Comparison of ENCODE assay signal across 8 mouse cellular contexts in the genomic region with DNA sequence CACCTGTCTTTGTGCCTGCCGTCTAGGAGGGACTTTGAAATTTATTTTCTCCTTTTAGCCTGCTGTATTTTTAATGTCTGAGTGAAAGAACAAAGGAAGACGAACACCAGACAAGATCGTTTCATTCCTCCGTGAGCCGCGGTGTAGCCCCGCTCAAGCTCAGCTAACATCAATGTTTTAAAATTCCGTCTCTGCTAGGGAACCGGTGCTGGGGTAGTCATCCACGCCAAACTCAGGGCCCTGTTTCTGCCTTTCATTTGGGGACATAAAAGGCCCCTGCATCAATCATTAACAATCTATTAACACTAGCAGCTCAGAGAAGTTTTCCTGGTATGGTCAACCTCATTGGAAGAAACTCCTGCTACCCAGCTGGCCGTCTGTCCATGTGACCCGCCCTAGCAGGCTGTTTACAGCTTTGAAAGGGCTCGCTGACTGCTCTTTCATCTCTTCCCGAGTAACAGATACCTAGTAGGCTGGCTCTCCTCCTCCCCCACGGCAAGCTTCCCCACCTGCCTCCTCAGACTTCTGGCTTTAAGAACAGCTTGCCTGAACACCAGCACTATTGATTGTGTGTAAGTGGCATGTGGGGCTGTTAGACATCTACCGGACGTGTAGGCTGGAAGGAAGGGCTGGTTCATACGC.
A peak's percentile ranks its signal among the peaks of the same experiment; 100 is the strongest.
DNase-seq lines count a peak whose midpoint lies in the region; ATAC-seq and TF ChIP-seq lines count a peak whose summit lies in the region.

No protein-coding gene starts in this region.

- H3K9ac ChIP-seq in intestine, embryonic 14.5 days (ENCODE audit: low read length): no peak overlapping the region
- H3K9ac ChIP-seq in liver, postnatal 0 days (replicated peaks): no peak overlapping the region

- 4% methylated on average over 18 of the region's 18 CpGs for WGBS in intestine, embryonic 14.5 days
- WGBS in liver, postnatal 0 days (ENCODE audit: insufficient replicate concordance): 12% methylated on average over 18 of the region's 18 CpGs

- H3K4me2 ChIP-seq in intestine, embryonic 14.5 days (ENCODE audit: low read length): peak overlapping the region; percentile 39
- 0 out of 2 replicates have a peak overlapping the region, but pooled peaks have one; percentile 26 for H3K4me2 ChIP-seq in liver, postnatal 0 days (ENCODE audit: low read depth, low read length)

- H3K27me3 ChIP-seq in intestine, embryonic 14.5 days (replicated peaks; ENCODE audit: control insufficient read depth, insufficient read depth, low read length): no peaks in the 10 kb centered on the region
- H3K27me3 ChIP-seq in liver, postnatal 0 days (ENCODE audit: insufficient read depth, low read length): no peaks in the 10 kb centered on the region

- 0 out of 2 replicates have a peak, but pooled peaks cover 4% of the 10 kb centered on the region for H3K4me1 ChIP-seq in intestine, embryonic 14.5 days (replicated peaks; ENCODE audit: control insufficient read depth, insufficient read depth, low read length)
- H3K4me1 ChIP-seq in liver, postnatal 0 days (ENCODE audit: insufficient read depth): no peaks in the 10 kb centered on the region

- no peaks in the 10 kb centered on the region for H3K36me3 ChIP-seq in intestine, embryonic 14.5 days (ENCODE audit: control insufficient read depth, insufficient read depth, low read length)
- no peaks in the 10 kb centered on the region for H3K36me3 ChIP-seq in liver, postnatal 0 days (replicated peaks; ENCODE audit: insufficient read depth, low read length)

- no peaks in the 10 kb centered on the region for H3K9me3 ChIP-seq in intestine, embryonic 14.5 days (ENCODE audit: control insufficient read depth, low read length)
- no peaks in the 10 kb centered on the region for H3K9me3 ChIP-seq in liver, postnatal 0 days (ENCODE audit: low read length)

- DNase-seq in heart, adult 11 months: peak; percentile 67
- DNase-seq in heart, postnatal 10 days: no peak
- peak; percentile 70 for DNase-seq in embryo, embryonic 10.5 days (ENCODE audit: low spot score)
- peak; percentile 57 for DNase-seq in intestine, embryonic 14.5 days (ENCODE audit: low spot score)
- DNase-seq in liver, postnatal 0 days: no peak
- no peak for DNase-seq in gastrocnemius, adult 8-10 months (ENCODE audit: low spot score in 2 of 2)
- DNase-seq in urinary bladder, postnatal 36 days (ENCODE audit: low spot score in 2 of 2): no peak

- TF ChIP-seq EP300 in liver, postnatal 0 days (IDR thresholded peaks at IDR 0.05; ENCODE audit: low read depth): no peak

- H3K27ac ChIP-seq in intestine, embryonic 14.5 days (ENCODE audit: low read depth): no peak overlapping the region
- H3K27ac ChIP-seq in liver, postnatal 0 days (ENCODE audit: low read depth): no peak overlapping the region

- intact Hi-C loops in heart, postnatal 10 days (cut with DNase I): no loop called here

- 0 out of 2 replicates have a peak, but pooled peaks have one; percentile 40 for ATAC-seq in intestine, embryonic 14.5 days (replicated peaks; ENCODE audit: low FRiP score, low TSS enrichment, low read depth)
- ATAC-seq in liver, postnatal 0 days: no peak
- ATAC-seq in megakaryocyte progenitor cell, adult 5-6 weeks (replicated peaks; ENCODE audit: poor library complexity): no peak

- TF ChIP-seq CTCF in liver, postnatal 0 days (IDR thresholded peaks at IDR 0.05; ENCODE audit: low read depth): no peak

- H3K4me3 ChIP-seq in intestine, embryonic 14.5 days (ENCODE audit: low read depth, low read length): 0 out of 2 replicates have a peak overlapping the region, but pooled peaks have one; percentile 4
- H3K4me3 ChIP-seq in liver, postnatal 0 days (ENCODE audit: low read depth, low read length): no peak overlapping the region

Comparison
In these comparisons a context has a peak if more than half of its experiments do, and no peak if none do; other contexts are left out.
1. DNase-seq: peak in heart, adult 11 months (single experiment), embryo, embryonic 10.5 days (single experiment) and intestine, embryonic 14.5 days (single experiment); none in heart, postnatal 10 days (0 of 2), liver, postnatal 0 days (single experiment), gastrocnemius, adult 8-10 months (0 of 2) and urinary bladder, postnatal 36 days (0 of 2).